Mouse (Mus musculus) megakaryocyte progenitor cell, adult 5-6 weeks (primary cell): ENCODE measurements around the gene Fam214a. TPM values are rescaled to one million over a fixed set of nuclear protein-coding genes. Genes with fewer than 3 reads are reported as not detected.

Source experiments
- ATAC-seq: replicated peaks from 2 replicates; pipeline ENCODE4 v1.8.0; 2016; ENCODE audit warnings: mild to moderate bottlenecking, moderate TSS enrichment, inconsistent platforms; ENCODE audit not compliant: poor library complexity
- total RNA-seq, 2 experiments: library from RNA; stranded (forward) in 1 of 2; stranded (reverse) in 1 of 2; fragments of 157-497, 149-512 nt in 1 of 2; fragments of 200-1000 nt in 1 of 2; gene quantifications; 2 replicates each; pipeline versions ENCODE4 v1.2.3 to v1.2.4; 2015 to 2017

Fam214a gene
- total RNA-seq, 2 experiments from 2014 or later: 6.6 to 7.1 TPM

DNA sequence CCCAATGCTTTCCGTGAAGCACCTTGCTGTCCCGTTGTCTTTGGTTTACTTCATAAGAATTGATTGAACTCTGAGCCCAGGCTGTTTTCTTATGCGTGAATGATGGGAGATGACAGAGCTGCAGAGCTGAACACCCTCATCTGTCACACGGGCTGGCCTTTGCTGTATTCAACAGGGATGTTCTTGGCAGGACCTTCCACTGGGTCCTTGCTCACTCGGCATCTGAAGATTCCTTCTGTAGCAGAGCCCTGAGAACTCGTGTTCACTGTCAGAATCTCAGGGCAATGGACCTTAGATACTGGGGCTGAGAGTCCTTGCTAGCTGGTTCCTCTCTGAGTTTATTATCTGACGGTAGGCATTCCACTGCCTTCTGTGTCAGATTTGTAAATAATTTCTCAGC, 25.3 kb downstream of the Fam214a start:
- ATAC-seq: no peak

DNA sequence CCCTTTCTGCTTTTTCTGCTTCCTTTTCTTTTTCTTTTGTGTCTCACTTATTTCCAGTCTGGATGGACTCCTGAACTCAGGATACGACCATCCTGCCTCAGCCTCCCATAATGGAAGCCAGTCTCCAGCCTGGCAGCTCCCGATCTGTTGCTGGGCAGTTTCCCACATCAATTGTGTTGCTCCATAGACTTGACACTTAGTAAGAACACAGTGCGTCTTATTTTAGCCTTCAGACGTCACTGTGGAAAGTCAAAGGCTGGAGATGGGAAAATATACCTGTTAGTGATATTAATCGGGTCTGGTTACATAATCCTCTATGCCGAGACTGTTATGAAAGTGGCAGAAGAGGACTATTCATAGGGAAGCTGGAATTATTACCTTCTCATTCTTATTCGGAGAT, 26.2 kb downstream of the Fam214a start:
- ATAC-seq: no peak

DNA sequence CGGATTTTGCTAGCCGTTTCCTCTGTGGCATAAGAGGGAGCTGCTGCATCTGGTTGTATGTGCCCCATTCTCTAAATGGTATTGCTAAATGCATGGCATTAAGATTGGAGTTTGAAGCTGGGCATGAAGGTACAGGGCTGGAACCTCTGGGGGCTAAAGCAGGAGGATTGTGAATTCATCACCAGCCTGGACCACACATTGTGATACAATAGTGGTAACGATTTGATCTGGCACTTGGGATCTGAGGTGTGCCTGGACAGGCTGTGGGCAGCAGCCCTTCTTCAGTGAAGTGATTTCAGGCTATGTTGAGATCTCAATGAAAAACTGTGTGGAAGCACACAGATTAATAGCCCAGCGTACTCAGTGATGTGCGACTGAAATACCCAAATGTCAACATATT, 26.7 kb downstream of the Fam214a start:
- ATAC-seq: no peak

DNA sequence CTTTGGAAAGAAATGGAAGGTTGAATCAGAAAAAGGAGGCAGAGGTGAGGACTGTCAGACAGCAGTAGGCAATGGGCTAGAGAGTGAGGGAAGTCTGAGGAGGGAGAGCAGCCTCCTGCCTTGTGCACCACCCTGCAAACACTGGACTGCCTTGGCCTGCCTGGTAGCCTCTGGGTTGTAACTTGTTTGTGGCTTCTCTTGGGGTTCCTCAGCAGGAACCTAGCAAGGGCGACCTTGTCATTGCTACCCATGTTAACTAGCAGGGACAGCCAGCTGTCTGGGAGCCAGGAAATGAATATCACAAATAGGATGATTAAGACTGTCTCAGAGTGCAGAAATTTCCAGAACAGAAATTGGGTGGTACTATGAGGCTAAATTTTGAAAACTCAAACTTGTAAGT, 27.2 kb downstream of the Fam214a start:
- ATAC-seq: no peak

DNA sequence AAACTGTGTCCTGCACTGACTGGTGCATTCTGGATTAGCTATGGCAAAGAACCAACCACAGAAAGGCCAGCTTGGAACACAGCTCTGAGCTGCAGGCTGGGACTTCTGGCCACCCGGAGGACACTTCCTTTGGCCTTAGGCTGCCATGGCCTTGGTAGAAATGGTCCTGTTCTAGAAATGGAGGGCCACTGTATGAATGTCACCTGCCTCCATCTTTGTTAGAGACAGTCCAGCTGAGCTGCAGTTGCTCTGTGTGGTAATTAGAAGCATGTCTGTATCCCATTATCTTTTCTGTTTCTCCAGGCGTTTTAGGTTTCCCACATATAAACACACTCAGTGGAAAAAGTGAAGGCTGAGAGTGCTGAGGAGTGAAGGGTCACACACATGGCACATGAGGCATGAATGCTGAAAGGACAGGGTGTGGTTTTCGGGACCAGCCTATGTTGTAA, 29.0 kb downstream of the Fam214a start:
- no peak for ATAC-seq

DNA sequence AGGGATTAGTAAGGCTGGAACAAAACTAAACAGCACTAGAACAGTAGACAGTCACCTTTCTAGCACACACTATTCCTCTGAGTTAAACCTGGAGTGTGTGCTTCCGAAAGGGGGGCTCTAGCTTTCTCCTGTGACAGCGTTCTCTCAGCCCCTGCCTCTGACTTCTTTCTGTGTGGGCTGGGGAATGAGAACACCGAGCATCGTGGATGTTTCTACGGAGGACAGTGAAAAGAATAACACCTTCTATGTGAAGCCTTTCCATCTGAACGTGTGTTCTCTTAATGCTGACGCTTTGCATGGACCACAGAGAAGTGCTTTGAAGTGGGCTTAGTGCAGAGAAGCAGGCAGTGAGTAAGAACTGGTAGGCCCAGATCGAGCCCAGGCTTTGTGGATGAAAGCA, 29.5 kb downstream of the Fam214a start:
- ATAC-seq: no peak

DNA sequence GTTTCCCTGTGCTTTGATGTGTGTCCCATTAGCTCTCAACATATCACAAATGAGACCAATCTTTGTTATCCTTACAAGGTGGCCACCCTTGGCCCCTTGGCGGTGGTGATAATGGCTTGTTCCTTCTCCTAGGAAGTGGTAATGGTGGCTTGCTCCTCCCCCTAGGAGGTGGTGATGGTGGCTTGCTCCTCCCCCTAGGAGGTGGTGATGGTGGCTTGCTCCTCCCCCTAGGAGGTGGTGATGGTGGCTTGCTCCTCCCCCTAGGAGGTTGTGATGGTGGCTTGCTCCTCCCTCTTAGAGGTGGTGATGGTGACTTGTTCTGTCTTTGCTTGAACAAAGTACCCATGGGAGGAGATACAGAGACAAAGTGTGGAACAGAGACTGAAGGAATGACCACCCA, 30.0 kb downstream of the Fam214a start:
- ATAC-seq: peak; percentile 92

DNA sequence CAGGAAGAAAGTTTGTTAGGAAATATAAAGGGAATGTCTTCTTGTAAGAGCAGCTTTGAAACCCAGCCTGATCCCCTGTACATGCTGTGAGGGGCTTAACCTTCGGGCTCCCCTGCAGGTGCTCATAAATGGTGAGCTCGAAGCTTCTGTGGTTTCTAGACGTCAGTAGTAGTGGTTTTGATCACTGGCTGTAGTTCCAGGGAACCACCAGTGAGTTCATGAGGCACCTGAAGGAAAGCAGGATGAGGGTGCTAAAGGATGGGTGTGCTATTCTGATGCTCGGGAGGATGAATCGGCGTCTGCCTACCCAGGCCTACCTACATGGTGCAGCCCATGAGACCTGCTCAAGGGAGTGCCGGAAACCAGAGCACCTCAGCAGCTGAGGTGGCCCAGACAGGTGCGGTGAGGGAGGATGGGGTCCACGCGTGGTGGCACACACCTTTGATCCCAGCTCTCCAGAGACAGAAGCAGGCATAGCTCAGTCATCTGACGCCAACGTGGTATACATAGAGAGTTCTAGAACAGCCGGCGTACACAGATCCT, 32.6 kb downstream of the Fam214a start:
- ATAC-seq: no peak

DNA sequence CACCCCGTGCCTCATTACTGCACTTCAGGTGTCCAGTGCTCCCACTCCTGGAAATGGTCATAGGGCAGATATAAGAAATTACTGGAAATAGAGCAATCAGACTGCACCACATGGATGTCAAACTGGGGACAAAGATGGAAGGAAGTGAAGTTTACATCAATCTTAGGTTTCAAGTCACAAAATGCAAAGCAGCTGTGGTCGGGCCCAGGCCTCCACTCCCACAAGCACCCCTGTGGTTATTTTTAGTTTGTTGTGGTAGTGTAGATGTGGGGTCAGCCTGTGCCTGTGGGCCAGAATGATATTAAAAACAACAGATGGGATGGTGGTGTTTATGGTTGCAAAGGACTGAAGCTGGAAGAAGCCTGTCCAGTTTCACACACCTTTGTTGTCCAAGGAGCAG, 33.1 kb downstream of the Fam214a start:
- peak; percentile 43 for ATAC-seq

DNA sequence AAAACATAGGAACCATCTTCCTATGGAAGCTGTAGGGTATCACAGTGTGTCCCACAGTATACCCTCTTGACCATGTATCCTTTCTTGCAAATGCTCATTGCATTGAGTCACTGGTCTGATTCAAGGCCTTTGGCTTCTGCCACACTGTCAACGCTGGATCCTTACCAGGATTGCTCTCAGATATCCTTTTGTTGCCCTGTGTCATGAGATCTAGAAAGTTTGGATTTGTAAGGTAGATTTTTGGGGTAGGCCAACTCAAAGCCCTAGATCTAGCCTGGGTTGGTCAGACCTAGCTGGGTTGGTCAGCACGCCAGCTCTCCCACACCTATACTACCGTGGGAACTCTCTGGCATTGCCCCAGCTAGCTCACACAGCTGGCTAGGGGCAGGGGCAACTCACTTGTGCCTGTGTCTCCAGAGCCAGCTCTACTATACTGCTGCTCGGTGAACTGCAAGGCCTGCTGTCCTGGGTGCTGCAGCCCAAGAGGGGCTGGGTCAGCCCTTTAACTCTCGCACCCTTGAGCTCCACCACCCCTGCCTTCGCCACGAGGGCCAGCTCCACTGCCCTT, 36.3 kb downstream of the Fam214a start:
- no peak for ATAC-seq

DNA sequence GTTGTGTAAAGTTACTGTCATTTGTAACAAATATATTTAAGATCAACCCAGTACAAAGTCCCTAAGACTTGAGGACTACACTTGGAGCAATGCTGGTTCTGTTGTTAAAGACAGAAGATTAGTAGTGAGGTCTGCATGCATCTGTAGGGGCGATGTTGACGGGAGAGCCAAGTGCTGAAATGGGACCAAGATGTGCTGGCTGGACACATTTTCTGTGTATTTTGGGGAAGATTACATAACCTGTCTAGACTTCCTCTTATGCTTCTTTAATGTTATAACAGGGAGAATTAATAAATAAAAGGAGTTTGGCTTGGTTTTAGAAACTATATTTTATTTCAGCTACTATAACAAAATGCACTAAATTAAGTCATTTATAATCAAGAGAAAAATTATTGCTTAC, 37.3 kb downstream of the Fam214a start:
- ATAC-seq: peak; percentile 52

DNA sequence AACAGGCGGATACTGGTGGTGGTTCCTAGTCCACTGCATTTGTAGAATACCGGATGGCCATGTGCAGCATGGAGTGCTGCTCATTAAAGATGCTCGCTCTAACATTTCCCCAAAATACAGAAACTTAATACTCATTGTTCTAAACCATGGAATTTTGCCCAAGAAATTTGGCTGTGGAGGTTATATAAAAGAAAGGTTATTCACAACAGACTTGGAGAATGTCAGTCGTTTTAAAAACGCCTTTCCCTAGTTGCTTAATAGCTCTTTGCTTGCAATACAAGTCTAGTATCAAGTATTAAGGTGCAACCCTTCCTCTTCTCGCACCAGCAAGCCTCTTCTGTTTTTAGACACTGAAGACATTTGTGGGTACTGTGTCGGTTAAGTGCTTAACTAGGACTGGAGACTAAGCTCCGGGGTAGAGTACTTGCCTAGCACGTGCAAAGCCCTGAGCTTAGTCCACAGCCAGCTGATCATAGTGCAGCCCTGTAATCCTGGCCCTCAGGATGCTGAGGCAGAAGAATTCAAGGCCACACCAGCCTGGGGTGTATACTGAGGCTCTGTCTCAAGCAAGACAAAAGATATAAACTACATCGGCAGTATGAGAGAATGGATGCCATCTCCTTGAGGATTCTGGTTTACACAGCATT, 42.0 kb downstream of the Fam214a start:
- no peak for ATAC-seq

DNA sequence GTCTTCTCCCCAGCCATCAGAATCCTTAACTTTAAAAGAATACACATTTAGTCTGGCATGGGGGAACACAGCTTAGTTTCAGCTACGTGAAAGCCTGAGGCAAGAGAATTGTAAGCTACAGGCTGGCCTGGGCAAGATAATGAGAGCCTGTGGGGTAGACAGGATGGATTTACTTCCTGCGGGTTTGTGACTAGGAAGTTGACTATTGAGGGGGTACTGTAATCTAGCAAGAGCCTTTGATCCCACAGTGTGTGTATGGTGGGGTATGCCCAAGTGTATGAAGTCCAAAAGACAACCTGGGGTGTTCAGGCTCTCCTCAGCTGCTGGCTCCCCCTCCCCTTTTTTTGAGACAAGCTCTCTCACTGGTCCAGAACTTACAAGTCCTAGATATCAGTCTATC, 43.7 kb downstream of the Fam214a start:
- ATAC-seq: peak; percentile 64

DNA sequence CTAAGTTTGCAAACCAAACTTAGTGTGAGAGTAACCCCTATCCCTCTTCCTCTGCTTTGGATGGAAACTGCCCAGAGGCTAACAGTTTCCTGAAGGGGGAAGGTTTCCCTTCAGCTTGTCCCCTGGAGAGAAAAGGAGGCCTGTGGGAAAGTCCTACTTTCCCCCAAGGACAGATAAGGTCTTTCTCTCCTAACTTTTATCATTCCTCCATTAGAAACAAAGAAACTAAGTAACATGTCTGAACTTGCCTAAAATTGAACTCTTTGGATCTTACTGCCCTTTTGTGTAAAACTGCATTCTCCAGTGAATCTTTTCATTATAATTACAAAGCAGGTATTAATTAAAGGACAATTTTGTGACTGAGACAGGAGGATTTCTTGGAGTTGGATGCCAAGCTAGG, 45.3 kb downstream of the Fam214a start:
- no peak for ATAC-seq

DNA sequence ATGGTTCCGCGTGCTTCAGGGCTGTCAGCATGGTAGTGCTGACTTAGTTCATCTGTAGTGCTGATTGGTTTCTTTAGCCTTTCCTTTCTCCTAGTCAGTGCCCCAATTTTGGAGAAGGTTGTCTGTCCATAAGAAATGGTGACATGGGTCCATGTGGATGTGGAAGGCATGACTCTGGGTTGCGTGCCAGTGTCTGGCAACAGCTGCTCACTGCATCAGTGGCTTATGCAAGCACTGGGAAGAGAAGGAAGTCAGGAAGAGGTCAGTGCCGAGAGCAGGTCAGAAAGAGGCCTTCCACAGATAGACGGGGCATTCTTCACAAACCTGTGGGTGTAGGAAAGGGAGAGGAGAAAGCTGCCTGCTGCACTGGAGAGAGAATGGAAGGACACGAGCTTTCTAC, 48.3 kb downstream of the Fam214a start:
- ATAC-seq: no peak

DNA sequence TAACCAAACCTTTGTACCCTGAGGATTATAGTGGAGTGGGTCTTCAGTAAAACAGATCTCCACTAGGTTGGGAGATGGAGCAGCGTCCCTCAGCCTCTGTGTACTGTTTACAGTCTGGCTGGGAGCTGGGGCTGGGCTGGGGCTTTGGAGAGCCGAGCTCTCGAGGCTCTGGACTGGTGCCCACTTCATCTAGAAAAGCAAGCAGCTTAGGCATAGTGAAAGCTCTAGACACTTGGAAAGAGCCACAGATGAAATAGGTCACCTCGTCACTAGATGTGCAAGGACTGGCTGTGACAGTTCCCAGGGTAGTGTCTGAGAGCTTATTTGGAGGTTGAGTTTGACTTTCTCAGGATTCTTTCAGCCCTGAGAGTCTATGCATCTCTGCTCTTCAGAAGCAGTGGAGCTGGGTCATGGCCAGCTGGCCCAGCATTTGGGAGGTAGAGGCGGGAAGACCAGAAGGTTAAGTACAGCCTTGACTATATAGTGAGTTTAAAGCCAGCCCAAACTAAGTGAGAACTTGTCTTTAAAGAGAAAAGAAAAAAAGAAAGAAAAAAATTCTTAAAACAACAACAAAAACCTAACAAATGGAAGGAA, 49.0 kb downstream of the Fam214a start:
- ATAC-seq: no peak

DNA sequence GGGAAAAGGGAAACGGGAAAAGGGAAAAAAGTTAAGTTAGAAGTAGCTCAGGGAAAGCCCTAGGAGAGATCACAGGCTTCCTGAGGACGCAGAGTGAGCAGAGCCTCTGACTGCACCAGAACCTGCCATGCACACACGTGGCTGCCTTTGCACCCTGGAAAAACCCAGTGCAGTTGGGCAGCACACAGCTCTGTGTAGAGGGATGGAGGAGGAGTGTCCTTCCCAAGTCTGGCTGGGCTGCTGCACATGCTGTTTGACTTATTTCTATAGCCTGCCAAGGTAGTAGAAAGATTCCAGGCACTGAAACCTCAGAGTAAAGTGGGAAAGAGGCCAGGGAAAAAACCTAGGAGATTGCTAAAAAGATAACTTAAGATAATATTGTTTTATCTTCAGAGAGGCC, 49.6 kb downstream of the Fam214a start:
- ATAC-seq: no peak

DNA sequence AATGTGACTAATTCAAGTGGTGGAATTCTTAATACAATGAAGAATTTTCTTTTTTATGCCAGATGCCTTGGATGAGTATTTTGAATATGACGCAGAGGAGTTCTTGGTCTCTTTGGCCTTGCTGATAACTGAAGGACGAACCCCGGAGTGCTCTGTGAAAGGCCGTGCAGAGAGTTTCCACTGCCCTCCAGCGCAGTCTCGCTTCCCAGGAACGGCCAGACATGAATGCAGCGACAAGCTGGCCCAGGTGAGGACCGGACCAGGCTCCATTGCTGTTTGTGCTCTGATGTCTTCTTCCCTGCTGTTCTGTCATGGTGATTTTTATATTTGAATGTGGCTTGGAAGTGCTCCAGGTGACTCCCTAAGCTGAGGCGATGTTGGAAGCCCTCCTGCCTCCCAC, 51.5 kb downstream of the Fam214a start:
- ATAC-seq: no peak

DNA sequence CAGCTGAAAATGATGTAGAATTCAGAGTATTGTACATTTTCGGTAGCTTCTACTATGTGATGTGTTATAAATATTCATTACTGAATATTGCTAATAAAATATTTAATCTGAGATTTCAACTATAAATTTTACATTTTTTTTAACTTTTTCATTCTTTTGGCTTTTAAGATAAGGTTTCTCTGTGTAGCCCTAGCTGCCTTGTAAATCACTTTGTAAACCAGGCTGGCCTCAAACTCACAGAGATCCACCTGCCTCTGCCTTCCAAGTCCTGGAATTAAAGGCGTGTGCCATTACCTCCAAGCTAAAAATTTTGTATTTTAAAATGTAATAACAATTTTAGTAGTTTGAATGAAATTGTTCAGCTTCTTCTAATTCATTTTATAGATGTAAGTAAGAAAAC, 63.9 kb downstream of the Fam214a start:
- no peak for ATAC-seq

DNA sequence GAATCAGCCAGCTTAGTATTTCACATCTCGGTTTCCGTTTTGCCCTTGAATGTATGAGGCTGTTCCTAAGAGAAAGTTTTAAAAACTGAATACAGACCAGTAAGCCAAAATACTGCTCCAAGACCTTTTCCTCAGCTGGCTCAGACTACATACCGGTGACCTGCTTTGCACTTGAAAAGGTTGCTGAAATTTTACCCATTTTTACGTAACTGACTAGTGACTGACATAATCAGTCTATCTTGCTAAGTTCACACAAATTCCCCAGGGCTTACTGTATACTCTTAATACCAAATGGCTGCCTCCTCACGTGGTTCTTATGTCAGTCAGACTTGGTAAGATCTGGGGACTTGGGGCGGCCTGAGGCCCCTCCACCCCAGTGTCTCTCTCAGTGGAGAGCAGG, 66.5 kb downstream of the Fam214a start:
- ATAC-seq: no peak

DNA sequence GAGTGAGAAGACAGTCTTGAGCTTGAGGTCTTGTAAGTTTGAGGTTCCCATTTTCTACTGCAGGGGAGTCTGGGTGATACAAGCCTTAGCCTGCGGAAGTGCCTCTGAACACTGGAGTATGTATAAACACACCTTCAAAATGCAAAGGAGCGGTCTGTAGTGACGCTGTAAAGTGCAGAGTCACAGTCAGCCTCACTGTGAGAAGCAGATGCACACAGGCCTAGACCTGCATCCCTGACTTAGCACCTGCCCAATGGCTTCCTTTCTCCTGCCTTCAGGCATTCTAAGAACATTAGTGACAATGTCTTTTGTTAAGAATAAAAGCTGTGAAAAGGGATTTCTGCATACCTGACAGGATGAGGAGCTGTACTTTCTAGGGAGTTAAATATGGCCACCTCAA, 66.9 kb downstream of the Fam214a start:
- ATAC-seq: no peak

DNA sequence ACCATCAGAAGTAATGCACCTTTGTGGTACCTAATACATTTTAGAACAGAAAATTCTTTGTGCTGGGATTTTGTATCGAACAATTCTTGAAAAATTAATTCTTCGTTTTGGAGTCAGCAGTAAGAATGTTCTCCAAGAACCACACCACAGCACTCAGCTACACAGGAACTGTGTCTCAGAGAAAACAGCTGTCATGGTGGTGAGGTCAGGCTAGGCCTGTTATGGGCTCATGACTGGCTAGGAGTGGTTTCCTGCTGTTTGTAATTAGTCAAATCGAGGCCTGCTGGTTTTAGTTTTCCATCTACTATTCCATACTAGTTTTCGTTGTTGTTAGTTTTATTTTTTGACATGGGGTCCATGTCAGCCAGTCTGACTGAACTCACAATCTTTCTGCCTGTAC, 67.9 kb downstream of the Fam214a start:
- no peak for ATAC-seq

DNA sequence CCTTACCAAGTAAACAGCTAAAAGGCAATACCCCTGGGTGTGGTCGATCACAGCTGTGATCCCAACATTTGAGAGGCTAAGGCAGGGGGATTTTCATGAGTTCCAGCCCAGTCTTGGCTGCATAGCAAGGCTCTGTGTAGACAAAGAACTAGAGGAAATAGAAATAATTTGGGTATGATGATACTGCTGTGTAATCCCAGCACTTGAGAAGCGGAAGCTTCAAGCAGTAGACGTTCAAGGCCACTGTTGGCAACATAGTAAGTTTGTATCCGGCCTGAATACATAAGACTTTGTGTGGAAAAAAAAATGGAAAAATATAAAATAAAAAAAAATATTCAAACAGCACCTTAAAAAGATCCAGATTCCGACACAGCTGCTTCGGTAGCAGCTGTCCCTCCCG, 69.9 kb downstream of the Fam214a start:
- ATAC-seq: no peak
